Mouse (Mus musculus): ENCODE data around the gene Jsrp1. TPM values are rescaled to one million over a fixed set of nuclear protein-coding genes. Genes with fewer than 3 reads are reported as not detected.

Jsrp1 gene
- polyA plus RNA-seq, 1 experiment from 2014 or later = 1.0 TPM

DNA sequence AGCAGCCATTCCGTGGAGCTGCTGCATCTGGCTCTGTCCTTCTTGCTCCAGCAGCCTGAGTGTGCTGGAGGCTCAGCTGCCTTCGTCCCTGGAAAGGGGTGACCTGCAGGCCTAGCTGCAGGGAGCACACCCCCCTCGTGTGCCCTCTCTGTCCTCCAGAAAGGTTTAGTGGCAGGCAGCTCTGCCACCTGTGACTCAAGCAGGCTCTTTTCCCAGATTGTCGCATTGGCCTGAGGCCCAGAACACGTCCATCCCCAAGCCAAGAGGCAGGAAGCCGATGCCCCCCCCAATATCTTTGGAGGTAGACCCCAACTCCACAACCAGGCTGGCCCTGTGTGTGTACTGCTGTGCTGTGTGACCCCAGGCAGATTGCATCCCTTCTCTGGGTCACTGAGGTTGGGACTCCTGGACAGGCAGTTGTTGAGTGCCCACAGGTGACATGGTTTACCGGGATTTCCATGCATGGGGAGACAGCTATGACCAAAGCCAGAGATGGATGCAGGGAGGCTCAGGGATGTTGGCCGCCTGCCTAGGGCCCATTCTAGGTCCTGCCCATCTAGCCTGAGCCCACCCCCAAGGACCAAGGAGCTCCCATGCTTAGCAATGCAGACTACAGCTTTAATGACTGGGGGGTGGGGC is 31.9 kb upstream of the Jsrp1 start:
- H3K27ac ChIP-seq = no peak overlapping the region
- peaks cover 14% of the 10 kb centered on the region for H3K4me1 ChIP-seq
- no peaks in the 10 kb centered on the region for H3K36me3 ChIP-seq
- no peak for ATAC-seq (ENCODE audit: insufficient read depth, low FRiP score, low read depth)
- H3K9me3 ChIP-seq = no peaks in the 10 kb centered on the region
- no peak overlapping the region for H3K4me2 ChIP-seq
- peaks cover 49% of the 10 kb centered on the region for H3K27me3 ChIP-seq (replicated peaks)
- WGBS = 55% methylated on average over 8 of the region's 8 CpGs
- H3K9ac ChIP-seq = no peak overlapping the region
- H3K4me3 ChIP-seq (replicated peaks) = no peak overlapping the region

DNA sequence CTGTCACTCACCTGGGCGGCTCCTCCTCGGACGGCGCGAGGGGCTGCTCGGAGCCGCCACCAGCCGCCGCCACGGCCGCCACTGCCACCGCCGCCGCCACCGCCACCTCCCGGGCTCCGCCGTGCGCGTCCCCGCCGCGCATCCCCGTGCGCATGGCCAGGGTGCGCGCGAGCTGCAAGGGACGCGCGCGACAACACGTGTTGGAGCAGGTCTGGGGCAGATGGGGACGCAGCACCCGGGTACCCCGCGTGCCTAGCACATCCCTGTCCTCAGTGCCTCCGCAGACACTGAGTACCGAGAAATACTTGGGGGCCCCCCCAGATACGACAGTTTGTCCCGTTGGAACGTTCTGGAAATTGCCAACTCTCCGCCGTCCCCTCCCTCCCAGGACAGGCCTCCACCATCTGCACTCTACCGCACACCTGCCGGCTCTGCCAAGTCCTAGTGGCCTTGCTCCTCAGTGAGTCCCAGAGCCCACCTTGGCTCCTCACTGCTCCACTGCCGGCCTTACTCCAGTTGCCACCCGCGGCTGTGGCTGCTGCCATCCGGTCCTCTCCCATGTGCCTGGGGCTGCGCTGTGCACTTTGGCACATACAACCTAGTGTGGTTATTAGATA is 30.7 kb upstream of the Jsrp1 start, which contains the start of gene Lingo3:
Lingo3 (minus strand) TSS at position 109 of the 617 bp plus-strand sequence.
- Histone ChIP-seq H3K4me1 (peaks cover 14% of the 10 kb centered on the region), H3K27ac (no peak within 1 kb of the TSS), H3K9me3 (no peaks in the 10 kb centered on the region), H3K36me3 (no peaks in the 10 kb centered on the region), H3K4me3 (replicated peaks) (peak within 1 kb of the TSS; percentile 40), H3K4me2 (peak within 1 kb of the TSS; percentile 73), H3K27me3 (replicated peaks) (peaks cover 49% of the 10 kb centered on the region), H3K9ac (no peak within 1 kb of the TSS)
- no peak for ATAC-seq (ENCODE audit: insufficient read depth, low FRiP score, low read depth)
- 5% methylated on average over 51 of the region's 51 CpGs for WGBS

GRCm38 (mm10) chr10:80843087-80843930 is 30.0 kb upstream of the Jsrp1 start:
- Histone ChIP-seq H3K27ac (no peak overlapping the region), H3K4me1 (peaks cover 9% of the 10 kb centered on the region), H3K36me3 (no peaks in the 10 kb centered on the region), H3K27me3 (replicated peaks) (peaks cover 49% of the 10 kb centered on the region), H3K9ac (no peak overlapping the region), H3K9me3 (no peaks in the 10 kb centered on the region), H3K4me3 (replicated peaks) (peak overlapping the region; percentile 40), H3K4me2 (peak overlapping the region; percentile 73)
- ATAC-seq (ENCODE audit: insufficient read depth, low FRiP score, low read depth) = no peak
- 13% methylated on average over 26 of the region's 32 CpGs for WGBS

- H3K36me3 ChIP-seq = no peaks in the 10 kb centered on the region
- ATAC-seq (ENCODE audit: insufficient read depth, low FRiP score, low read depth) = no peak
- 80% methylated on average over 15 of the region's 15 CpGs for WGBS
- H3K4me2 ChIP-seq = no peak overlapping the region
- H3K4me3 ChIP-seq (replicated peaks) = no peak overlapping the region
- H3K27ac ChIP-seq = no peak overlapping the region
- H3K9ac ChIP-seq = no peak overlapping the region
- peaks cover 50% of the 10 kb centered on the region for H3K27me3 ChIP-seq (replicated peaks)
- H3K4me1 ChIP-seq = peaks cover 9% of the 10 kb centered on the region
- no peaks in the 10 kb centered on the region for H3K9me3 ChIP-seq
Observed at GRCm38 (mm10) chr10:80842334-80842733, 29.0 kb upstream of the Jsrp1 start.

DNA sequence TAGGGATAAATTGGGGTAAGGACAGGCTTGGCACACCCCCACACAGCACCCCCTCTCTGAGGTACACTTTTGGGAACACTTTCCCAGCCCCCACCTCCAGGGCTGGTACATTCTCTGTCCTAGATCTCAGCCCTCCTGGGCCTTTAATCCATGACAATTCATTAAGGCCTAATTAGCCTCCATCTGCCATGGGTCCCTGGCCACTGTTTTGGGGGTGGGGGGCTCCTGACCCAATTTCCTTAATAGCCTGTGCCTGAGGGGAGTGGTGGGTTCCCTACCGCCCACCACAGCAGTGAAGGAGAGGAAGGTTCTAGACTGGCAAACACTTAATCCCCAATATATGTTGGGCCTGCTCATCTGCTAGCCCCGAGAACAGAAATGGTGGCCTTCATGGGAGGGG is 28.4 kb upstream of the Jsrp1 start:
- Histone ChIP-seq H3K27ac (no peak overlapping the region), H3K36me3 (no peaks in the 10 kb centered on the region), H3K4me3 (replicated peaks) (no peak overlapping the region), H3K4me1 (peaks cover 9% of the 10 kb centered on the region), H3K9ac (no peak overlapping the region), H3K27me3 (replicated peaks) (peaks cover 57% of the 10 kb centered on the region), H3K4me2 (no peak overlapping the region), H3K9me3 (no peaks in the 10 kb centered on the region)
- no peak for ATAC-seq (ENCODE audit: insufficient read depth, low FRiP score, low read depth)
- WGBS = 67% methylated on average over 2 of the region's 2 CpGs

- peaks cover 61% of the 10 kb centered on the region for H3K27me3 ChIP-seq (replicated peaks)
- no peak for ATAC-seq (ENCODE audit: insufficient read depth, low FRiP score, low read depth)
- no peak overlapping the region for H3K4me2 ChIP-seq
- no peak overlapping the region for H3K9ac ChIP-seq
- peaks cover 9% of the 10 kb centered on the region for H3K4me1 ChIP-seq
- no peaks in the 10 kb centered on the region for H3K36me3 ChIP-seq
- H3K9me3 ChIP-seq = no peaks in the 10 kb centered on the region
- no peak overlapping the region for H3K27ac ChIP-seq
- WGBS = 59% methylated on average over 6 of the region's 6 CpGs
- no peak overlapping the region for H3K4me3 ChIP-seq (replicated peaks)
Observed at GRCm38 (mm10) chr10:80839848-80840247, 26.6 kb upstream of the Jsrp1 start.

DNA sequence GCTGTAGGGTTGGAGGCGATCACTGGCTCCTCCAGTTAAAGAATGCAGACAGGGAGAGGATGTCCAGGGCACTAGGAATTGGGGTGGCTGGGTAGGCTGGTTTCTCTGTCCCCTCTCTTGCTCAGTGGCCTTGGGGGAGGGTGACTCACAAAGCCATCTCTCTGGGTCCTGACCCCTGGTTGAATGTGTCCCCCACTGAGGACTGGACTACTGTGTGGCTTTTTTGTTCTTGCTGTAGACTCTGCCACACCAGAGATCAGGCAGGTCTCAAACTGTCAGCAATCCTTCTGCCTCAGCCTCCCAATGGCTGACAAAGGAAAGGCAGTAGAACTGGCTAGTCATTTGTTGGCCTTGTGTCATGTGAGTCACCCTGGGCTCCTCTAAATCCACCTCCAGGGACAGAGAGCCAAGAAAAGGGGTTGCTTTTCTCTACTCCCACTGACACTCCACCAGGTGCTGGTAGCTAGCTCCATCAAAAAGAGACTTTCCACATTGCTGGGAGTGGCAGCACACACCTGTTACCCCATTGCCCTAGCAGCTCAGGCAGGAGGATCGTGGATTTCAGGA is 25.1 kb upstream of the Jsrp1 start:
- no peak overlapping the region for H3K27ac ChIP-seq
- peaks cover 61% of the 10 kb centered on the region for H3K27me3 ChIP-seq (replicated peaks)
- H3K9me3 ChIP-seq = no peaks in the 10 kb centered on the region
- H3K4me2 ChIP-seq = no peak overlapping the region
- no peak overlapping the region for H3K9ac ChIP-seq
- peaks cover 3% of the 10 kb centered on the region for H3K4me1 ChIP-seq
- H3K36me3 ChIP-seq = no peaks in the 10 kb centered on the region
- WGBS = 71% methylated on average over 2 of the region's 2 CpGs
- ATAC-seq (ENCODE audit: insufficient read depth, low FRiP score, low read depth) = no peak
- no peak overlapping the region for H3K4me3 ChIP-seq (replicated peaks)

DNA sequence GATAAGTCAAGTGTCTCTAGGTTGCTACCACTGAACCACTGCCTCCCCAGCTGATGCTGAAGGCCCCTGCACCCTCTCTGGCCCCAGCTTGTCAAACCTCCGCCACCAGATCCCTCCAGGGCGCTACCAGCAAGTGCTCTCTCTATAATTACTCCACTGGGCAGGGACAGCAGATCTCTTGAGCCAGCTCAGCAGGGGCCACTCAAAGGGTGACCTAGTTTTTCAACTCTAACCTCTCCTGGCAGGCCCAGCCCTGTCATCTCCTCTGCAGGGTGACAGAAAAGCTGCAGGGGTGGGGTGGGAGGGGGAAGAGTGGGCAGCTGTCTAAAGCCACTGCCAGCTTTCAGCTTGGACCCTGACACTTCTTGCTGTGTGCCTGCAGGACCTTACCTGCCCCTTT is 24.5 kb upstream of the Jsrp1 start:
- Histone ChIP-seq H3K9me3 (no peaks in the 10 kb centered on the region), H3K9ac (no peak overlapping the region), H3K36me3 (no peaks in the 10 kb centered on the region), H3K27ac (no peak overlapping the region), H3K4me2 (no peak overlapping the region), H3K4me3 (replicated peaks) (no peak overlapping the region), H3K4me1 (0 out of 2 replicates have a peak, but pooled peaks cover 2% of the 10 kb centered on the region), H3K27me3 (replicated peaks) (peaks cover 56% of the 10 kb centered on the region)
- WGBS = 12% methylated on average over 2 of the region's 2 CpGs
- no peak for ATAC-seq (ENCODE audit: insufficient read depth, low FRiP score, low read depth)

DNA sequence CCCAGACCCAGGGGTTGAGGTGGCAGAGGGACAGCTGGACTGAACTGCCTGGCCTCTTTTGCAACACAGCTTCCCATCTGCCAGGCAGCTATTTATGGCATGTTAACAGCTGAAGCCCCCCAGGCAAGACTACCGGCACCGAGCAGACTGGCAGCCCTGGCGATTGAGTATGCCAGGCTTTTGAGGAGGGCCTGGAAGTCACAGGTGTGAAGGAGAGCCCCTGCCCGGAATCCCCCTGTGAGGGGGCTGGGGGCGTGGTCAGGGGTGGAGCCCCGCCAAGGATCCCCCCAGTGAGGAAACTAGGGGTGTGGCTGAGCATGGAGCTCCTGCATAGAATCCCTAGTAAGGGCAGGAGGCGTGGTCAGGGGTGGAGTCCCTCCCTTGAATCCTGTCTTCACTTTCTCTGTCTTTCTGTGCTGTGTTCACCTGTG is 23.7 kb upstream of the Jsrp1 start:
- H3K4me2 ChIP-seq = no peak overlapping the region
- H3K4me3 ChIP-seq (replicated peaks) = no peak overlapping the region
- no peaks in the 10 kb centered on the region for H3K36me3 ChIP-seq
- ATAC-seq (ENCODE audit: insufficient read depth, low FRiP score, low read depth) = no peak
- H3K27me3 ChIP-seq (replicated peaks) = peaks cover 48% of the 10 kb centered on the region
- H3K27ac ChIP-seq = no peak overlapping the region
- H3K9me3 ChIP-seq = no peaks in the 10 kb centered on the region
- 47% methylated on average over 7 of the region's 7 CpGs for WGBS
- H3K4me1 ChIP-seq = 0 out of 2 replicates have a peak, but pooled peaks cover 5% of the 10 kb centered on the region
- H3K9ac ChIP-seq = no peak overlapping the region

DNA sequence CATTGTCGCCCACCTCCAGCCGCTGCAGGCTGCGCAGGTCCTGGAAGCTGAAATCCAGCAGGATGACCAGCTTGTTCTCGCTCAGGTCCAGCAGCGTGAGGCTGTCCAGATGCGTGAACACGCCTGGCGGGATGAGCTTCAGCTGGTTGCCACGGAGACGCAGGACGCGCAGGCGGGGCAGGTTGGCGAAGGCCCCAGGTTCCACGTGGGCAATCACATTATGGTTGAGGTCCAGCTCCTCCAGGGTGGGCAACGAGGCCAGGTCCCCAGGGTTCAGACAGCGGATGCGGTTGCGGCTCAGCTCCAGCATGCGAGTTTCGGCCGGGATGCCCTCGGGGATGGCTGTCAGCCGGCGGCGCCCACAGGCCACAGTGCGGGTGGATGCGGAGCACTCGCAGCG is 22.3 kb upstream of the Jsrp1 start:
- 56% methylated on average over 30 of the region's 30 CpGs for WGBS
- peaks cover 13% of the 10 kb centered on the region for H3K4me1 ChIP-seq
- H3K36me3 ChIP-seq = peaks cover 2% of the 10 kb centered on the region; the same call in 1 of the 2 replicates
- H3K9ac ChIP-seq = no peak overlapping the region
- no peaks in the 10 kb centered on the region for H3K9me3 ChIP-seq
- H3K4me2 ChIP-seq = no peak overlapping the region
- H3K27me3 ChIP-seq (replicated peaks) = peaks cover 42% of the 10 kb centered on the region
- ATAC-seq (ENCODE audit: insufficient read depth, low FRiP score, low read depth) = no peak
- no peak overlapping the region for H3K27ac ChIP-seq
- no peak overlapping the region for H3K4me3 ChIP-seq (replicated peaks)

DNA sequence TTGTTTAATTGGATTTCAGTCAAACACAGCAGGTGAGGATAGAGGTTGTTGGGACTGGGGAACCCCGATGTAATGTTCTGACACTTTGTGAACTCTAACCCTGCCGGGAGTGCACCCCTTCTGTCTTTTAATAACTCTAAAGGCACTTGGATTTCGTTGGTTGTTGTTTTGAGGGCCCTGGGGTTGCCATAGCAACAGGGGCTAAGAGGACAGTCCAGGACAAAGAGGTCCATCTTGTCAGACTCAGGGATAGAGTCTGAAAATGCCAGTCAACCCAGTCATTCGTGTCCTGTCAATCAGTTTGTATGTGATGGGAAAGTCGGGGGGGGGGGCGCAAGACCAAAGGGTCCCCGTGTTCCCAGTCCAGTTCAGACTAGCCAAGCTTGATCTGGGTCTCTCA is 19.5 kb upstream of the Jsrp1 start:
- H3K27ac ChIP-seq = no peak overlapping the region
- no peak overlapping the region for H3K4me2 ChIP-seq
- 65% methylated on average over 7 of the region's 7 CpGs for WGBS
- no peak overlapping the region for H3K4me3 ChIP-seq (replicated peaks)
- peaks cover 35% of the 10 kb centered on the region for H3K4me1 ChIP-seq
- peaks cover 15% of the 10 kb centered on the region for H3K36me3 ChIP-seq
- H3K9me3 ChIP-seq = no peaks in the 10 kb centered on the region
- H3K9ac ChIP-seq = no peak overlapping the region
- ATAC-seq (ENCODE audit: insufficient read depth, low FRiP score, low read depth) = no peak
- peaks cover 42% of the 10 kb centered on the region for H3K27me3 ChIP-seq (replicated peaks)

DNA sequence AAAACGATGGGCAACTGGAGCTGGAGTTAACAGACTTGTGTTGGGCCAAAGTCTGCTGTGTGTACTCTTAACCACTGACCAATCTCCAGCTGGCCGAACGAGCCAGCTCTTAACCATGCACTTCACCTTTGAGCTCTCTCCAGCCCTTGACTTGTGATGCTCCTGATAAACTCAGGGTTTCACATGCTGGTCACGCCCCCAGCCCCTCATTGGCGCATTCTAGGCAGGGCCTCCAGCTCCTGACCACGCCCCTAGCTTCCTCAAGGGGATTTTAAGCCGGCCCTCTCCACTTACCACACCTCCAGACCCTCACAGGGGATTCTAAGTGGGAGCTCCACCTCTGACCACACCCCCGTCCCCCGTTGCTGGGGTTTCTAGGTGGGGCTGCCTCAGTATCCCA is 17.8 kb upstream of the Jsrp1 start:
- ATAC-seq (ENCODE audit: insufficient read depth, low FRiP score, low read depth) = no peak

More for the DNA sequence above, 17.8 kb upstream of the Jsrp1 start:
- Histone ChIP-seq H3K27me3 (replicated peaks) (peaks cover 28% of the 10 kb centered on the region), H3K4me1 (peaks cover 39% of the 10 kb centered on the region), H3K4me3 (replicated peaks) (no peak overlapping the region), H3K9me3 (no peaks in the 10 kb centered on the region), H3K9ac (no peak overlapping the region), H3K4me2 (no peak overlapping the region), H3K36me3 (peaks cover 15% of the 10 kb centered on the region), H3K27ac (no peak overlapping the region)
- WGBS = 3% methylated on average over 9 of the region's 9 CpGs

Data from stomach, embryonic 15.5 days (tissue).